Comparison of ENCODE assay signal across 8 mouse cellular contexts in the genomic region with DNA sequence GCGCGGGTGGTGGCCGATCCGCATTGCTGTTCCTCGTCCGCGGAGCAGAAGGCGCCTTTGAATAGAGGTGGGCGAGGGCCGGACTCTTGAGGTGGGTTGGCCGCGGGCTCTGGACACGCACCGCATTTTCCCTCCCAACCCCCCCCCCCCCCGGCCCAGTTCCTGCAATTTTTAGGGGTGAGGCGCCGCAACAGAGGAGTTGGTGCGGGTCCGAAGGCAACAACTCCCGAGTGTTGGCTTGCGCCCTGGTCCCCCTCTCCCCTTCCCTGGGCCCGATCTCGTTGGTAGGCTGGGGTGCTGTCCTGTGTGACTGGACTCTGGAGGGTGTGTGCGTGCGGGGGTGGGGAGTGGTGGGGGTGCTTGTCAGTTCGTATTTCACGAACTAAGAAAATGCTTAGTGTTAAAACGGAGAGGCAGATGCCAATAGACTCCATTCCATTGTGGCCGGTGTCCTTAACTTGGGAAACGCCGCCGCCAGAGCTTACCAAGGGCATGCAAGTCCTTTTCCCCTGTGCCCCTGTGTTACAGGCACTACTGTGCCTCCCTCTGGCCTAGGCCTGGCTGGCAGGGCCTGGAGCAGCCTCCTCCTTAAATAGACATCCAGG. TPM values are rescaled to one million over a fixed set of nuclear protein-coding genes. Genes with fewer than 3 reads are reported as not detected.
DNase-seq lines count a peak whose midpoint lies in the region; ATAC-seq and TF ChIP-seq lines count a peak whose summit lies in the region.

No protein-coding gene starts in this region.

- H3K9ac ChIP-seq in intestine, embryonic 15.5 days, result peak overlapping the region; percentile 96
- H3K9ac ChIP-seq in liver, adult 2 months (ENCODE audit: low read depth, low read length), result peak overlapping the region; percentile 97

- no peak for TF ChIP-seq POLR2A in liver, adult 2 months (IDR thresholded peaks at IDR 0.05; ENCODE audit: extremely low read depth, insufficient read depth, low read length)

- 0% methylated on average over 26 of the region's 32 CpGs for WGBS in intestine, embryonic 15.5 days
- under 1% methylated on average over 32 of the region's 32 CpGs for WGBS in liver, adult 2 months

- H3K4me3 ChIP-seq in megakaryocyte, embryonic 14.5 days (replicated peaks), result peak overlapping the region; percentile 98
- peak overlapping the region; percentile 99 for H3K4me3 ChIP-seq in intestine, embryonic 15.5 days (replicated peaks)
- H3K4me3 ChIP-seq in liver, adult 2 months (ENCODE audit: insufficient read depth, low read depth, low read length), result peak overlapping the region; percentile 99

- no peak for TF ChIP-seq CTCF in liver, adult 2 months (IDR thresholded peaks at IDR 0.05; ENCODE audit: low read depth, low read length)

- H3K4me2 ChIP-seq in intestine, embryonic 15.5 days (replicated peaks), result peak overlapping the region; percentile 70

- H3K36me3 ChIP-seq in megakaryocyte, embryonic 14.5 days (replicated peaks; ENCODE audit: low read length), result peaks cover 29% of the 10 kb centered on the region
- H3K36me3 ChIP-seq in intestine, embryonic 15.5 days, result 0 out of 2 replicates have a peak, but pooled peaks cover 3% of the 10 kb centered on the region
- no peaks in the 10 kb centered on the region; the same call in 1 of the 2 replicates for H3K36me3 ChIP-seq in liver, adult 2 months (ENCODE audit: control insufficient read depth, insufficient read depth, low read length)

- no peaks in the 10 kb centered on the region for H3K27me3 ChIP-seq in megakaryocyte, embryonic 14.5 days (replicated peaks)
- H3K27me3 ChIP-seq in intestine, embryonic 15.5 days (replicated peaks), result no peaks in the 10 kb centered on the region
- H3K27me3 ChIP-seq in liver, adult 2 months (ENCODE audit: control insufficient read depth, insufficient read depth, low read length), result no peaks in the 10 kb centered on the region

- no peak for ATAC-seq in megakaryocyte, adult 5-6 weeks (ENCODE audit: poor library complexity, severe bottlenecking)
- 0 out of 2 replicates have a peak, but pooled peaks have one; percentile 23 for ATAC-seq in intestine, embryonic 15.5 days

- DNase-seq in cerebellum, postnatal 36 days, result peak; percentile 39 to 46
- DNase-seq in gastrocnemius, postnatal 14 days, result peak; percentile 70
- peak; percentile 71 for DNase-seq in liver, adult 2 months (ENCODE audit: extremely low read depth, low read depth, low spot score)
- DNase-seq in naive thymus-derived CD4-positive, alpha-beta T cell, adult 2 months (ENCODE audit: low read depth), result peak; percentile 30
- DNase-seq in thymus, adult 18-20 months, result peak; percentile 21 to 24

- peaks cover 43% of the 10 kb centered on the region for H3K79me2 ChIP-seq in liver, adult 2 months (ENCODE audit: control insufficient read depth, insufficient read depth, low read length)

- intact Hi-C loops in gastrocnemius, postnatal 14 days (cut with DNase I; ENCODE audit: low total_unique reads), result no loop called here

- peak overlapping the region; percentile 97 for H3K27ac ChIP-seq in intestine, embryonic 15.5 days
- H3K27ac ChIP-seq in liver, adult 2 months (replicated peaks; ENCODE audit: insufficient read depth, low read depth, low read length), result peak overlapping the region; percentile 82

- peaks cover 57% of the 10 kb centered on the region for H3K4me1 ChIP-seq in megakaryocyte, embryonic 14.5 days
- H3K4me1 ChIP-seq in intestine, embryonic 15.5 days (replicated peaks), result peaks cover 23% of the 10 kb centered on the region
- peaks cover 16% of the 10 kb centered on the region for H3K4me1 ChIP-seq in liver, adult 2 months (ENCODE audit: control insufficient read depth, insufficient read depth, low read length)

- H3K9me3 ChIP-seq in megakaryocyte, embryonic 14.5 days, result no peaks in the 10 kb centered on the region
- H3K9me3 ChIP-seq in intestine, embryonic 15.5 days, result no peaks in the 10 kb centered on the region; the same call in 1 of the 2 replicates

RNA-seq across cellular contexts. Expression of a gene that starts 1.9 kb away (rescaled TPM):
- polyA plus RNA-seq in megakaryocyte, embryonic 14.5 days (2012; ENCODE audit: insufficient read depth, low replicate concordance), result 42.8 and 45.7 TPM in 2 replicates
- total RNA-seq in megakaryocyte, adult 5-6 weeks (2015), result 46.3 and 50.9 TPM in 2 replicates
- total RNA-seq in megakaryocyte, adult 5-6 weeks (2017), result 33.2 and 46.3 TPM in 2 replicates
- total RNA-seq in gastrocnemius, postnatal 14 days (2021), result 100 to 1,000 TPM; 112 to 122 TPM
- polyA plus RNA-seq in intestine, embryonic 15.5 days (2015; fragmentation: Nextera tagmentation; extraction: Ambion mirVana), result 56.7 and 59.0 TPM in 2 replicates
- 58.5 and 74.7 TPM in 2 replicates for total RNA-seq in liver, adult 2 months (2014; rRNA removed)
- 70.1 and 92.8 TPM in 2 replicates for polyA plus RNA-seq in liver, adult 2 months (2012; rRNA removed)

RNA-seq across cellular contexts. Expression of a gene that starts 52.7 kb away (rescaled TPM):
- 9.6 and 10.7 TPM in 2 replicates for polyA plus RNA-seq in megakaryocyte, embryonic 14.5 days (2012; ENCODE audit: insufficient read depth, low replicate concordance)
- 22.7 and 25.6 TPM in 2 replicates for total RNA-seq in megakaryocyte, adult 5-6 weeks (2015)
- total RNA-seq in megakaryocyte, adult 5-6 weeks (2017), result 53.5 and 71.5 TPM in 2 replicates
- total RNA-seq in gastrocnemius, postnatal 14 days (2021), result 10 to 100 TPM; 22.9 to 25.1 TPM
- polyA plus RNA-seq in intestine, embryonic 15.5 days (2015; fragmentation: Nextera tagmentation; extraction: Ambion mirVana), result 31.7 and 34.0 TPM in 2 replicates
- 95.5 and 112 TPM in 2 replicates for total RNA-seq in liver, adult 2 months (2014; rRNA removed)
- 48.1 and 48.7 TPM in 2 replicates for polyA plus RNA-seq in liver, adult 2 months (2012; rRNA removed)

RNA-seq across cellular contexts. Expression of a gene that starts 52.7 kb away (rescaled TPM):
- polyA plus RNA-seq in megakaryocyte, embryonic 14.5 days (2012; ENCODE audit: insufficient read depth, low replicate concordance), result 3.4 TPM in 1 of 2 replicates, not detected in the other
- total RNA-seq in megakaryocyte, adult 5-6 weeks (2015), result 0.46 and 0.60 TPM in 2 replicates
- 0.69 and 1.4 TPM in 2 replicates for total RNA-seq in megakaryocyte, adult 5-6 weeks (2017)
- total RNA-seq in gastrocnemius, postnatal 14 days (2021), result 1 to 10 TPM; 4.5 to 9.4 TPM
- polyA plus RNA-seq in intestine, embryonic 15.5 days (2015; fragmentation: Nextera tagmentation; extraction: Ambion mirVana), result 4.6 and 6.9 TPM in 2 replicates
- 19.6 and 23.5 TPM in 2 replicates for total RNA-seq in liver, adult 2 months (2014; rRNA removed)
- 27.5 and 27.7 TPM in 2 replicates for polyA plus RNA-seq in liver, adult 2 months (2012; rRNA removed)
